Comparison of ENCODE assay signal across 8 mouse cellular contexts in the genomic region with DNA sequence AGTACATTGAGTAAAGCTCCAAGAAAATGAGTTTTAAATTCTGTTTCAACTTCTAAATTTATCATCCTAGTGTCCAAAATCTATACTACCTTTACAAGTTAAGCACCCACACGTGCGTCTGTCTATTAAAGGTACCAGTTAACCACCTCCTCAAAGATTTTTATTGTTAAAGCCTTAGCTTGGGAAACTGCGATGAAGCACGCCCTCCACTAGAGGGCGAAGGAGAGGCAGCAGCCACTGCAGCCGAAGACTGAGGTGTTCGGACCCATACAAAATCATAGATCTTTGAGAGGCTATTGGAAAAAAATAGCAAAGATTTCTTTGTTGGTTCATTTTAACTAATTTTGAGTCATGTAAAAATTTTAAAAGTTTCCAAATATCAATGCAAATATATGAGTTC. TPM values are rescaled to one million over a fixed set of nuclear protein-coding genes. Genes with fewer than 3 reads are reported as not detected.
DNase-seq lines count a peak whose midpoint lies in the region; ATAC-seq lines count a peak whose summit lies in the region.

No protein-coding gene starts in this region.

- peak; percentile 25 to 57 for DNase-seq in heart, postnatal 14 days
- no peak for DNase-seq in heart, adult 8-10 months (ENCODE audit: low spot score)
- peak; percentile 7 for DNase-seq in right cerebral cortex, postnatal 4 days
- DNase-seq in right cerebral cortex, adult 18-20 months = no peak
- DNase-seq in forelimb bud, embryonic 11.5 days (ENCODE audit: low read depth, low spot score) = peak; percentile 57
- peak; percentile 58 for DNase-seq in retina, postnatal 1 day
- no peak for DNase-seq in ovary, postnatal 36 days (ENCODE audit: low spot score)

- intact Hi-C loops in heart, postnatal 14 days (cut with DNase I) = loop anchor here (5.0 kb wide), 1 partner anchor 875 kb away; no protein-coding TSS in a partner anchor

- ATAC-seq in cerebellum, adult (ENCODE audit: insufficient number of reproducible peaks, low FRiP score, low TSS enrichment) = peak; percentile 70; the same call in 1 of the 2 replicates

RNA-seq across cellular contexts. Expression of a gene that starts 8.3 kb away (rescaled TPM):
- 1 to 10 TPM in 1 of 2 experiments, under 1 TPM in 1; 0.96 to 1.1 TPM for total RNA-seq in heart, postnatal 14 days (2021)
- total RNA-seq in heart, adult 8-10 months (2022) = under 1 TPM; 0.20 to 0.73 (median 0.53) TPM

Comparison
In these comparisons a context has a peak if more than half of its experiments do, and no peak if none do; other contexts are left out.
1. DNase-seq: peak in heart, postnatal 14 days (2 of 2), right cerebral cortex, postnatal 4 days (single experiment), forelimb bud, embryonic 11.5 days (single experiment) and retina, postnatal 1 day (single experiment); none in heart, adult 8-10 months (single experiment), right cerebral cortex, adult 18-20 months (single experiment) and ovary, postnatal 36 days (single experiment).